Mouse (Mus musculus) lung, embryonic 14.5 days (tissue): ENCODE results near the gene Clcf1. TPM values are rescaled to one million over a fixed set of nuclear protein-coding genes. Genes with fewer than 3 reads are reported as not detected.

Source experiments
- ATAC-seq: fragments of 200-750 bp; cut with Nextera tagmentation; 2 replicates; pipeline ENCODE4 v1.8.0; 2017; ENCODE audit warnings: mild to moderate bottlenecking, moderate TSS enrichment, moderate library complexity; ENCODE audit not compliant: insufficient read depth
- DNase-seq: peaks from one replicate; pipeline ENCODE4 v3.0.0-alpha.2; 2015
- H3K27ac ChIP-seq: fragments of 300-500 bp; sonication (generic); 2 replicates; pipeline ENCODE4 v1.5.1; 2014; ENCODE audit warnings: low read depth, mild to moderate bottlenecking, moderate library complexity
- H3K27me3 ChIP-seq: fragments of 300-500 bp; sonication (generic); 2 replicates; pipeline ENCODE4 v1.6.1; 2014; ENCODE audit warnings: low read length, control low read depth; ENCODE audit not compliant: insufficient read depth
- H3K36me3 ChIP-seq: fragments of 300-500 bp; sonication (generic); 2 replicates; pipeline ENCODE4 v1.6.1; 2014; ENCODE audit warnings: control low read depth; ENCODE audit not compliant: insufficient read depth
- H3K4me1 ChIP-seq: fragments of 300-500 bp; sonication (generic); 2 replicates; pipeline ENCODE4 v1.6.1; 2014; ENCODE audit warnings: antibody characterized with exemption, control low read depth; ENCODE audit not compliant: insufficient read depth
- H3K4me2 ChIP-seq: fragments of 300-500 bp; sonication (generic); 2 replicates; pipeline ENCODE4 v1.6.1; 2014; ENCODE audit warnings: mild to moderate bottlenecking
- H3K4me3 ChIP-seq: fragments of 300-500 bp; sonication (generic); 2 replicates; pipeline ENCODE4 v1.5.1; 2014; ENCODE audit warnings: low read depth, low read length
- H3K9ac ChIP-seq: fragments of 300-500 bp; sonication (generic); 2 replicates; pipeline ENCODE4 v1.6.1; 2014
- H3K9me3 ChIP-seq: fragments of 300-500 bp; sonication (generic); 2 replicates; pipeline ENCODE4 v1.6.1; 2016; ENCODE audit warnings: low read depth, low read length, control low read depth
- CTCF ChIP-seq: IDR thresholded peaks from 2 replicates; pipeline ENCODE4 v1.5.1; 2016; ENCODE audit warnings: antibody characterized with exemption, low read depth
- WGBS: fragments of 180-500 bp; shearing (Covaris S2); extraction: QIAGEN DNeasy Blood & Tissue Kit; methylation state at CpG from one replicate; pipeline ENCODE4 v1.1.7; 2014; 5-methylcytosine and 5-hydroxymethylcytosine counted together
- polyA plus RNA-seq: library from polyadenylated mRNA; unstranded; fragments of >200 nt; fragmentation: Nextera tagmentation; extraction: Ambion mirVana; gene quantifications from 2 replicates; pipeline ENCODE4 v1.2.1, GENCODE M21; 2014

Gene Clcf1
- polyA plus RNA-seq = 4.4 and 5.0 TPM in 2 replicates

DNA sequence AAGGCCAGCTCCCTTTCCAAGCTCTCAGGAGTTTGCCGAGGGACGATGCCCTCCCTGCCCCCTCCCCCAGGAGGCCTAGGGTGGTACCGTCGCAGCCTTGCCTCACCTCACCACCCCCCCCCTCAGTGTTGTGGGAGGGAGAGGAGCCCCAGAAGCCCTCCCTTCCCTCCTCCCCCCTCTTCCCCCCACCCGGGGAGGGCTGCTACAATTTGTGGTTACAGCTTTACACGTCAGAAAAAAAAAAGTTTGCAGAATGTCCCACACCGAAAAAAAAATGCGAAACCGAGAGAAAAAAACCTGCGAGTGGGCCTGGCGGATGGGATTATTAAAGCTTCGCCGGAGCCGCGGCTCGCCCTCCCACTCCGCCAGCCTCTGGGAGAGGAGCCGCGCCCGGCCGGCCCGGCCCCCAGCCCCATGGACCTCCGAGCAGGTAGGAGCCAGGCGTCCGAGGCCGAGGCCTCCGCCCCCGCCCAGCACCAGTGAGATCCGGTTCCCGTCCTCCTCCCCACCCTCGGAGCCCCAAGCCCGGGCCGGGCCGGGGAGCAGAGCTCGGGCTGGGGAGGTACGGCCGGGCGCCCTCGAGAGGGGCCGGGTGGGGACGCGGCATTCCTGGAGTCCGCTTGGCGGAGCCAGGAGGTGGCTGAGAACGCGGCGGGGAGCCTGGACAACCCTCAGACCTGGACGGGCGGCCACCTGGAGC lies at the start of gene Clcf1, which contains the start of gene AC109138.7:
Gene Clcf1, plus strand, starts transcription at position 168 of the 700 bp plus-strand sequence.
Gene AC109138.7, plus strand, starts transcription at position 287 of the 700 bp plus-strand sequence.
- DNase-seq (peak; percentile 68), ATAC-seq (peak; percentile 52)
- no peaks in the 10 kb centered on the region for H3K36me3 ChIP-seq
- peaks cover 23% of the 10 kb centered on the region for H3K4me1 ChIP-seq
- H3K4me2 ChIP-seq = peak within 1 kb of the TSS; percentile 96
- TF ChIP-seq CTCF = no peak
- H3K27me3 ChIP-seq = 0 out of 2 replicates have a peak, but pooled peaks cover 6% of the 10 kb centered on the region
- peak within 1 kb of the TSS; percentile 88 for H3K27ac ChIP-seq
- WGBS = under 1% methylated on average over 48 of the region's 49 CpGs
- H3K4me3 ChIP-seq = peak within 1 kb of the TSS; percentile 85
- H3K9ac ChIP-seq = peak within 1 kb of the TSS; percentile 89
- no peaks in the 10 kb centered on the region for H3K9me3 ChIP-seq

GRCm38 (mm10) chr19:4164721-4165120 lies 49.3 kb upstream of the Clcf1 start:
- Histone ChIP-seq H3K9ac (no peak overlapping the region), H3K36me3 (peaks cover 15% of the 10 kb centered on the region; the same call in 1 of the 2 replicates), H3K27me3 (no peaks in the 10 kb centered on the region), H3K4me2 (no peak overlapping the region), H3K4me1 (peaks cover 5% of the 10 kb centered on the region; the same call in 1 of the 2 replicates), H3K4me3 (no peak overlapping the region), H3K9me3 (no peaks in the 10 kb centered on the region), H3K27ac (no peak overlapping the region)
- DNase-seq (no peak), ATAC-seq (no peak)
- TF ChIP-seq CTCF = no peak
- WGBS = 73% methylated on average over 2 of the region's 2 CpGs

DNA sequence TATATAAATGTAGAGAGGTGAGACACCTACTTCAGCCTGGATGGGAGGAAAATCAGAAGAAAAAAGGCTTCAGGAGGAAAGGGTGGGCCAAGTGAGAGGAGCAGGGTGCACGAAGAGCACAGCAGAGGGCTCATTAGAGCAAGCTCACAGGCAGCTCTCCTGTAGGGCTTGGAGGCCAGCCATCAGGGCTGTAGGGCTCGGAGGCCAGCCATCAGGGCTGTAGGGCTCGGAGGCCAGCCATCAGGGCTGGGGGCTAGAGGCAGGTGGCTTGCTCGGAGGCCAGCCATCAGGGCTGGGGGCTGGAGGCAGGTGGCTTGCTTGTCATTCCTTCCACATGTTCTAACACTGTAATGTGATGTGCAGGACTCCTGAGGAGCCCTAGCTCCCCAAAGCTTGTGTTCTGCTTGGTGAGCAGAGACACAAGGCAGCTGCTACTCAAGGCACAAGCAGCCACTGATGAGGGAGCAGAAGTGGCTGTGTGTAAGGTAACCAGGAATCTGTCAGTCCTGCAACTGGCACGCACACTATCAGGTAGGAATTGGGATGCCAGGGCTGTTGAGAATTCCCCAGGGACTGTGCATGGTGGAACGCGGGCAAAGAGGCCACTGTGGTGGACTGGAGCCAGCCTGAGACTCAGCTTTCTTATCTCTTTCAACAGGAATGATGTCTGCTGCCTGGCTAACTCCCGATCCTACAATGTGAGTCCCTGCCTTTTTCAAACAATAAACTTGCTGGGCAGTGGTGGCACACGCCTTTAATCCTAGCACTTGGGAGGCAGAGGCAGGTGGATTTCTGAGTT lies 47.2 kb upstream of the Clcf1 start:
- Histone ChIP-seq H3K4me2 (no peak overlapping the region), H3K9ac (no peak overlapping the region)

DNA sequence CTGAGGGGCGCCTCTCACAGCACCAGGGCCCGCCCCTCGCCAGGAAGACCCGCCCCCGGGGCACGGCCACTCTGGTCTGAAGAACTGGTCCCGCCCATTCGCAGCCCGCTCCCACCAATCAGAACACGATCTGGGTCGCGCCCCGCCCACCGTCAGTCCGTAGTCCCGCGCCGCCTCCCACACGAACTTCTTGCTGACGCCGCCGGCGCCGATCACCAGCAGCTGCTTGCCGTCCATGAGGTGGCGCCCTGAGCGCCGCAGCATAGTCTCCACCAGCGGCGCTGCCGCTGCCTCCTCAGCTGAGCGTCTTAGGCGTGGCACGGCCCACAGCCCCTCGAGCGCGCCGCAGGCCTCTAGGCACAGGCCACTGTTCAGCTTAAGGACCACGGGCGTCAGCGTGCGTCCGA lies 44.7 kb upstream of the Clcf1 start:
- H3K27me3 ChIP-seq = no peaks in the 10 kb centered on the region
- TF ChIP-seq CTCF = peak; percentile 86
- H3K9me3 ChIP-seq = no peaks in the 10 kb centered on the region
- peak overlapping the region; percentile 91 for H3K4me2 ChIP-seq
- under 1% methylated on average over 43 of the region's 43 CpGs for WGBS
- peak overlapping the region; percentile 77 for H3K9ac ChIP-seq
- peak overlapping the region; percentile 86 for H3K27ac ChIP-seq
- DNase-seq (peak; percentile 100), ATAC-seq (peak; percentile 96)
- no peaks in the 10 kb centered on the region for H3K36me3 ChIP-seq
- H3K4me3 ChIP-seq = peak overlapping the region; percentile 46
- H3K4me1 ChIP-seq = no peaks in the 10 kb centered on the region

More for the DNA sequence above, 47.2 kb upstream of the Clcf1 start:
- Histone ChIP-seq H3K36me3 (no peaks in the 10 kb centered on the region), H3K4me3 (no peak overlapping the region), H3K27ac (no peak overlapping the region), H3K9me3 (no peaks in the 10 kb centered on the region), H3K4me1 (peaks cover 5% of the 10 kb centered on the region; the same call in 1 of the 2 replicates), H3K27me3 (no peaks in the 10 kb centered on the region)
- whole genome bisulfite sequencing = 62% methylated on average over 9 of the region's 9 CpGs
- no peak for DNase-seq
- no peak for TF ChIP-seq CTCF
- ATAC-seq = no peak

GRCm38 (mm10) chr19:4169810-4170209 lies 44.2 kb upstream of the Clcf1 start:
- peak overlapping the region; percentile 86 for H3K27ac ChIP-seq
- DNase-seq (no peak), ATAC-seq (peak; percentile 59)
- no peaks in the 10 kb centered on the region for H3K36me3 ChIP-seq
- no peaks in the 10 kb centered on the region for H3K4me1 ChIP-seq
- 6% methylated on average over 27 of the region's 27 CpGs for WGBS
- no peak for TF ChIP-seq CTCF
- peak overlapping the region; percentile 77 for H3K9ac ChIP-seq
- peak overlapping the region; percentile 91 for H3K4me2 ChIP-seq
- H3K4me3 ChIP-seq = peak overlapping the region; percentile 46
- no peaks in the 10 kb centered on the region for H3K9me3 ChIP-seq
- no peaks in the 10 kb centered on the region for H3K27me3 ChIP-seq

- H3K4me1 ChIP-seq = peaks cover 3% of the 10 kb centered on the region; the same call in 1 of the 2 replicates
- no peak overlapping the region; the same call in 1 of the 2 replicates for H3K4me2 ChIP-seq
- H3K27ac ChIP-seq = no peak overlapping the region
- H3K36me3 ChIP-seq = no peaks in the 10 kb centered on the region
- H3K9me3 ChIP-seq = no peaks in the 10 kb centered on the region
- no peak for DNase-seq
- H3K4me3 ChIP-seq = no peak overlapping the region
- 85% methylated on average over 10 of the region's 10 CpGs for whole genome bisulfite sequencing
- H3K27me3 ChIP-seq = no peaks in the 10 kb centered on the region
- TF ChIP-seq CTCF = no peak
- no peak for ATAC-seq
- no peak overlapping the region; the same call in 1 of the 2 replicates for H3K9ac ChIP-seq
Measured at GRCm38 (mm10) chr19:4170723-4171392, 43.2 kb upstream of the Clcf1 start.
